Mouse (Mus musculus): Measurements from ENCODE around the gene Nrxn3. TPM values are rescaled to one million over a fixed set of nuclear protein-coding genes. Genes with fewer than 3 reads are reported as not detected.

Nrxn3 gene
- polyA plus RNA-seq, 1 experiment from 2014 or later, result 29.2 TPM

GRCm38 (mm10) chr12:90131927-90132869 lies 1409.5 kb downstream of the Nrxn3 start:
- H3K36me3 ChIP-seq (ENCODE audit: control insufficient read depth, insufficient read depth, low read length), result no peaks in the 10 kb centered on the region
- no peak overlapping the region for H3K27ac ChIP-seq (ENCODE audit: low read depth, low read length)
- WGBS, result 49% methylated on average over 5 of the region's 5 CpGs
- no peak overlapping the region for H3K4me2 ChIP-seq (ENCODE audit: low read depth)
- no peak overlapping the region for H3K4me3 ChIP-seq (ENCODE audit: low read depth, low read length)
- H3K9ac ChIP-seq (ENCODE audit: low read length), result no peak overlapping the region
- ATAC-seq (ENCODE audit: insufficient read depth, low FRiP score, low TSS enrichment), result peak; percentile 93
- DNase-seq (ENCODE audit: low spot score), result peak; percentile 67
- H3K9me3 ChIP-seq (ENCODE audit: control insufficient read depth, low read length), result no peaks in the 10 kb centered on the region
- peaks cover 5% of the 10 kb centered on the region for H3K4me1 ChIP-seq (ENCODE audit: control insufficient read depth, insufficient read depth, low read length)
- no peaks in the 10 kb centered on the region for H3K27me3 ChIP-seq (ENCODE audit: control insufficient read depth, insufficient read depth, low read length)

- WGBS, result 74% methylated on average over 2 of the region's 2 CpGs
- Histone ChIP-seq H3K9me3 (ENCODE audit: control insufficient read depth, low read length) (no peaks in the 10 kb centered on the region), H3K4me2 (ENCODE audit: low read depth) (no peak overlapping the region), H3K27me3 (ENCODE audit: control insufficient read depth, insufficient read depth, low read length) (no peaks in the 10 kb centered on the region), H3K9ac (ENCODE audit: low read length) (no peak overlapping the region), H3K4me3 (ENCODE audit: low read depth, low read length) (no peak overlapping the region), H3K27ac (ENCODE audit: low read depth, low read length) (no peak overlapping the region), H3K36me3 (ENCODE audit: control insufficient read depth, insufficient read depth, low read length) (no peaks in the 10 kb centered on the region), H3K4me1 (ENCODE audit: control insufficient read depth, insufficient read depth, low read length) (no peaks in the 10 kb centered on the region)
- ATAC-seq (ENCODE audit: insufficient read depth, low FRiP score, low TSS enrichment), result no peak
- no peak for DNase-seq (ENCODE audit: low spot score)
Observed at GRCm38 (mm10) chr12:90142011-90142410, 1419.3 kb downstream of the Nrxn3 start.

- no peak overlapping the region for H3K27ac ChIP-seq (ENCODE audit: low read depth, low read length)
- no peak for DNase-seq (ENCODE audit: low spot score)
- no peaks in the 10 kb centered on the region for H3K9me3 ChIP-seq (ENCODE audit: control insufficient read depth, low read length)
- H3K4me2 ChIP-seq (ENCODE audit: low read depth), result no peak overlapping the region
- no peaks in the 10 kb centered on the region for H3K36me3 ChIP-seq (ENCODE audit: control insufficient read depth, insufficient read depth, low read length)
- H3K9ac ChIP-seq (ENCODE audit: low read length), result no peak overlapping the region
- H3K4me1 ChIP-seq (ENCODE audit: control insufficient read depth, insufficient read depth, low read length), result no peaks in the 10 kb centered on the region
- H3K4me3 ChIP-seq (ENCODE audit: low read depth, low read length), result no peak overlapping the region
- ATAC-seq (ENCODE audit: insufficient read depth, low FRiP score, low TSS enrichment), result no peak
- no peaks in the 10 kb centered on the region for H3K27me3 ChIP-seq (ENCODE audit: control insufficient read depth, insufficient read depth, low read length)
- 88% methylated on average over 3 of the region's 3 CpGs for WGBS
Observed at GRCm38 (mm10) chr12:90144247-90144646, 1421.6 kb downstream of the Nrxn3 start.

GRCm38 (mm10) chr12:90158131-90158772 lies 1435.6 kb downstream of the Nrxn3 start:
- H3K4me1 ChIP-seq (ENCODE audit: control insufficient read depth, insufficient read depth, low read length), result no peaks in the 10 kb centered on the region
- no peak overlapping the region for H3K9ac ChIP-seq (ENCODE audit: low read length)
- H3K36me3 ChIP-seq (ENCODE audit: control insufficient read depth, insufficient read depth, low read length), result no peaks in the 10 kb centered on the region
- no peak for DNase-seq (ENCODE audit: low spot score)
- WGBS, result 93% methylated on average over 4 of the region's 4 CpGs
- no peaks in the 10 kb centered on the region for H3K9me3 ChIP-seq (ENCODE audit: control insufficient read depth, low read length)
- H3K27ac ChIP-seq (ENCODE audit: low read depth, low read length), result no peak overlapping the region
- no peak overlapping the region for H3K4me2 ChIP-seq (ENCODE audit: low read depth)
- H3K4me3 ChIP-seq (ENCODE audit: low read depth, low read length), result no peak overlapping the region
- H3K27me3 ChIP-seq (ENCODE audit: control insufficient read depth, insufficient read depth, low read length), result no peaks in the 10 kb centered on the region
- ATAC-seq (ENCODE audit: insufficient read depth, low FRiP score, low TSS enrichment), result no peak

GRCm38 (mm10) chr12:90159911-90160310 lies 1437.2 kb downstream of the Nrxn3 start:
- H3K4me1 ChIP-seq (ENCODE audit: control insufficient read depth, insufficient read depth, low read length), result no peaks in the 10 kb centered on the region
- no peaks in the 10 kb centered on the region for H3K27me3 ChIP-seq (ENCODE audit: control insufficient read depth, insufficient read depth, low read length)
- no peaks in the 10 kb centered on the region for H3K36me3 ChIP-seq (ENCODE audit: control insufficient read depth, insufficient read depth, low read length)
- no peak overlapping the region for H3K4me3 ChIP-seq (ENCODE audit: low read depth, low read length)
- ATAC-seq (ENCODE audit: insufficient read depth, low FRiP score, low TSS enrichment) (no peak), DNase-seq (ENCODE audit: low spot score) (no peak)
- H3K9ac ChIP-seq (ENCODE audit: low read length), result no peak overlapping the region
- no peak overlapping the region for H3K27ac ChIP-seq (ENCODE audit: low read depth, low read length)
- no peaks in the 10 kb centered on the region for H3K9me3 ChIP-seq (ENCODE audit: control insufficient read depth, low read length)
- WGBS, result 95% methylated on average over 3 of the region's 3 CpGs
- no peak overlapping the region for H3K4me2 ChIP-seq (ENCODE audit: low read depth)

GRCm38 (mm10) chr12:90166118-90166517 lies 1443.4 kb downstream of the Nrxn3 start:
- Histone ChIP-seq H3K4me1 (ENCODE audit: control insufficient read depth, insufficient read depth, low read length) (no peaks in the 10 kb centered on the region), H3K9ac (ENCODE audit: low read length) (no peak overlapping the region), H3K27me3 (ENCODE audit: control insufficient read depth, insufficient read depth, low read length) (no peaks in the 10 kb centered on the region), H3K4me3 (ENCODE audit: low read depth, low read length) (no peak overlapping the region), H3K9me3 (ENCODE audit: control insufficient read depth, low read length) (no peaks in the 10 kb centered on the region), H3K4me2 (ENCODE audit: low read depth) (no peak overlapping the region), H3K27ac (ENCODE audit: low read depth, low read length) (no peak overlapping the region), H3K36me3 (ENCODE audit: control insufficient read depth, insufficient read depth, low read length) (no peaks in the 10 kb centered on the region)
- WGBS, result 89% methylated on average over 2 of the region's 2 CpGs
- DNase-seq (ENCODE audit: low spot score), result no peak
- ATAC-seq (ENCODE audit: insufficient read depth, low FRiP score, low TSS enrichment), result no peak

- H3K9ac ChIP-seq (ENCODE audit: low read length), result no peak overlapping the region
- no peaks in the 10 kb centered on the region for H3K36me3 ChIP-seq (ENCODE audit: control insufficient read depth, insufficient read depth, low read length)
- no peak for ATAC-seq (ENCODE audit: insufficient read depth, low FRiP score, low TSS enrichment)
- 95% methylated on average over 3 of the region's 3 CpGs for WGBS
- no peak overlapping the region for H3K4me2 ChIP-seq (ENCODE audit: low read depth)
- no peak overlapping the region for H3K4me3 ChIP-seq (ENCODE audit: low read depth, low read length)
- H3K9me3 ChIP-seq (ENCODE audit: control insufficient read depth, low read length), result no peaks in the 10 kb centered on the region
- DNase-seq (ENCODE audit: low spot score), result no peak
- H3K27me3 ChIP-seq (ENCODE audit: control insufficient read depth, insufficient read depth, low read length), result no peaks in the 10 kb centered on the region
- no peak overlapping the region for H3K27ac ChIP-seq (ENCODE audit: low read depth, low read length)
- no peaks in the 10 kb centered on the region for H3K4me1 ChIP-seq (ENCODE audit: control insufficient read depth, insufficient read depth, low read length)
Observed at GRCm38 (mm10) chr12:90181566-90181965, 1458.9 kb downstream of the Nrxn3 start.

GRCm38 (mm10) chr12:90183021-90183420 lies 1460.3 kb downstream of the Nrxn3 start:
- WGBS, result 81% methylated on average over 2 of the region's 2 CpGs
- Histone ChIP-seq H3K4me2 (ENCODE audit: low read depth) (no peak overlapping the region), H3K9ac (ENCODE audit: low read length) (no peak overlapping the region), H3K9me3 (ENCODE audit: control insufficient read depth, low read length) (no peaks in the 10 kb centered on the region), H3K36me3 (ENCODE audit: control insufficient read depth, insufficient read depth, low read length) (no peaks in the 10 kb centered on the region), H3K27me3 (ENCODE audit: control insufficient read depth, insufficient read depth, low read length) (no peaks in the 10 kb centered on the region), H3K27ac (ENCODE audit: low read depth, low read length) (no peak overlapping the region), H3K4me3 (ENCODE audit: low read depth, low read length) (no peak overlapping the region), H3K4me1 (ENCODE audit: control insufficient read depth, insufficient read depth, low read length) (no peaks in the 10 kb centered on the region)
- no peak for DNase-seq (ENCODE audit: low spot score)
- ATAC-seq (ENCODE audit: insufficient read depth, low FRiP score, low TSS enrichment), result no peak

- no peak overlapping the region for H3K27ac ChIP-seq (ENCODE audit: low read depth, low read length)
- H3K4me1 ChIP-seq (ENCODE audit: control insufficient read depth, insufficient read depth, low read length), result no peaks in the 10 kb centered on the region
- H3K9me3 ChIP-seq (ENCODE audit: control insufficient read depth, low read length), result no peaks in the 10 kb centered on the region
- DNase-seq (ENCODE audit: low spot score), result no peak
- no peak overlapping the region for H3K4me2 ChIP-seq (ENCODE audit: low read depth)
- no peak overlapping the region for H3K9ac ChIP-seq (ENCODE audit: low read length)
- H3K27me3 ChIP-seq (ENCODE audit: control insufficient read depth, insufficient read depth, low read length), result no peaks in the 10 kb centered on the region
- H3K4me3 ChIP-seq (ENCODE audit: low read depth, low read length), result no peak overlapping the region
- no peaks in the 10 kb centered on the region for H3K36me3 ChIP-seq (ENCODE audit: control insufficient read depth, insufficient read depth, low read length)
- ATAC-seq (ENCODE audit: insufficient read depth, low FRiP score, low TSS enrichment), result no peak
Observed at GRCm38 (mm10) chr12:90196161-90196560, 1473.5 kb downstream of the Nrxn3 start.
